Mouse (Mus musculus) lung, adult 2 months (tissue): ENCODE data around the gene Zfp1. TPM values are rescaled to one million over a fixed set of nuclear protein-coding genes. Genes with fewer than 3 reads are reported as not detected.

ENCODE experiments used
- DNase-seq: peaks from one replicate; pipeline ENCODE4 v3.0.0; 2022
- H3K4me1 ChIP-seq: fragments of 200-500 bp; 2 replicates; pipeline ENCODE4 v1.6.1; 2011; ENCODE audit warnings: low read length; ENCODE audit not compliant: control insufficient read depth, insufficient read depth
- H3K4me3 ChIP-seq: fragments of 200-500 bp; replicated peaks from 2 replicates; pipeline ENCODE3; 2011; ENCODE audit warnings: low read depth, mild to moderate bottlenecking, control low read depth, low read length; ENCODE audit errors: extremely low read depth
- CTCF ChIP-seq: fragments of 200-500 bp; IDR thresholded peaks from 2 replicates; pipeline ENCODE4 v1.5.1; 2011; ENCODE audit warnings: mild to moderate bottlenecking, low read length, control low read depth; ENCODE audit not compliant: insufficient read depth
- POLR2A ChIP-seq: fragments of 200-500 bp; IDR thresholded peaks from 2 replicates; pipeline ENCODE4 v1.6.1; 2011; ENCODE audit warnings: low read depth, mild to moderate bottlenecking, control low read depth, low read length, borderline replicate concordance; ENCODE audit errors: extremely low read depth
- WGBS: fragments of 180-500 bp; shearing (Covaris S2); methylation state at CpG from one replicate; pipeline ENCODE4 v1.1.7; 2018; 5-methylcytosine and 5-hydroxymethylcytosine counted together
- polyA plus RNA-seq: library from polyadenylated mRNA; depleted of rRNA; stranded (reverse); fragments of >200 nt; gene quantifications from 2 replicates; pipeline ENCODE4 v1.2.3, GENCODE M21; 2012

The Zfp1 gene
- polyA plus RNA-seq, 1 experiment = 4.8 TPM

DNA sequence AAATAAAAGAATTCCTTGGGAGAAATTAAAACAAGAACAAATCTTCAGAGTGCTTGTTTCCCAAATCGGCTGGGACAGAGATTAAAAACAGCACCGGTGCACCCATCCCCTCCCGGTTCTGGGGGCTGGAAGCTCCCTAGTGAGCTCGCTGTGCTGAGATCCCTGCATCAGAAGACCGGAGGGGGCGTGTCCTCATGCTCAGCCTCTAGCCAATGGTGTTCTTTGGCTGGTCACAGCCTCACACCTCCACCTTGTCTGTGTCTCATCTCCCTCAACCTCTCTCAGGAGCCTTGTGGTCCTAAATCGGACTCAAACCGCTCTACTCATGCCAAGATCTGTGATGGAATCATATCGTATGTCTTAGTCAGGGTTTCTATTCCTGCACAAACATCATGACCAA, 39.3 kb downstream of the Zfp1 start:
- no peaks in the 10 kb centered on the region for H3K4me1 ChIP-seq
- no peak overlapping the region for H3K4me3 ChIP-seq
- 31% methylated on average over 9 of the region's 9 CpGs for WGBS
- DNase-seq = no peak
- TF ChIP-seq CTCF = no peak
- TF ChIP-seq POLR2A = no peak

DNA sequence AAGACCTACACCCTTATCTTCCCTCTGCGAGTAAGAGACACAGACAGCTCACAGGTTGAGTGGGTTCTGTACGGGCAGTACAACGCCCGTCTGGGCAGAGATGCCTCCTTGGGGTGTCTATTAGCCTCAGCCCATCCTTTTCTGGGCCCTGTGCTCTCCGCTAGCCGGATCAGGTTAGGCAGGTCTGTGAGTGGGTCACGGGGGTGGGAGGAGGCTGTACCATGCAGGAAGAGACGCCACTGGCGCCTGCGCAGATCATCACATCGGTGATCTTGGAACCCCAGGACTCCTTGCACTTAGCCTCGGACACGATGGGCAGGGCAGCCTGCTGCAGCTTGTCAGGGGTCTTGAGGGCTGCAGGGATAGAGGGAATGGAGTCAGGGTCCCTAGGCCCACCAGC, 43.7 kb downstream of the Zfp1 start:
- DNase-seq = no peak
- 79% methylated on average over 13 of the region's 13 CpGs for WGBS

GRCm38 (mm10) chr8:111690960-111691445, 47.8 kb downstream of the Zfp1 start, which contains the start of gene Ctrb1:
Ctrb1 (minus strand) TSS chr8:111691010.
- WGBS = 77% methylated on average over 2 of the region's 2 CpGs
- TF ChIP-seq CTCF = no peak
- TF ChIP-seq POLR2A = no peak
- H3K4me1 ChIP-seq = no peaks in the 10 kb centered on the region

More for the DNA sequence above, 43.7 kb downstream of the Zfp1 start:
- TF ChIP-seq CTCF = no peak
- TF ChIP-seq POLR2A = no peak
- no peak overlapping the region for H3K4me3 ChIP-seq
- no peaks in the 10 kb centered on the region for H3K4me1 ChIP-seq

DNA sequence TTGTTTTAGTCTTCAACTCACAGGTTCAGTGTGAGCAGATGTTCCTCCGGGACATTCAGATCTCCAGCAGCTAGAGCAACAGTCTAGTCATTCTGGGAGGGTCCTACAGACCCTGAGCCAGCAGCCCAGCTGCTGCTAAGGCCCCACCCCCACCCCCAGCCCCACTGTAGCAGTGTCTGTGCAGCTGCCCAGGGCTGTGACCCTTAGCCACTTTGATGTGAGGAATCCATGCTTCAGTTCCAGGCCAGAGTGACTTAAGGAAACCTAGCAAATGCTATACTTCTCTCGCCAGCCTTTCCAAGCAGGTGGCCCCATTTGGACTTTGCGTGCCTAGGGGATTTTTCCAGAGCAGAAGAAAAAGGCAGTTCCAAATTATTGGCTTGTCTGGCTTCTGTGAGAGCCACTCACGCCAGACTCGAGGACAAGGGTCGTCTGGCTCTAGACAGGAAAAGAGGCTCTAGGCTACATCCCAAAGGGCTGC, 50.1 kb downstream of the Zfp1 start:
- no peak overlapping the region for H3K4me3 ChIP-seq
- no peak for TF ChIP-seq CTCF
- no peak for TF ChIP-seq POLR2A
- 56% methylated on average over 6 of the region's 6 CpGs for WGBS
- no peaks in the 10 kb centered on the region for H3K4me1 ChIP-seq
- no peak for DNase-seq

More at GRCm38 (mm10) chr8:111690960-111691445, 47.8 kb downstream of the Zfp1 start, which contains the start of gene Ctrb1:
- H3K4me3 ChIP-seq = no peak within 1 kb of the TSS
- no peak for DNase-seq

- 44% methylated on average over 7 of the region's 7 CpGs for WGBS
- TF ChIP-seq POLR2A (no peak), CTCF (no peak)
- no peak for DNase-seq
- Histone ChIP-seq H3K4me3 (no peak overlapping the region), H3K4me1 (no peaks in the 10 kb centered on the region)
Observed at GRCm38 (mm10) chr8:111695441-111695840, 52.2 kb downstream of the Zfp1 start.

DNA sequence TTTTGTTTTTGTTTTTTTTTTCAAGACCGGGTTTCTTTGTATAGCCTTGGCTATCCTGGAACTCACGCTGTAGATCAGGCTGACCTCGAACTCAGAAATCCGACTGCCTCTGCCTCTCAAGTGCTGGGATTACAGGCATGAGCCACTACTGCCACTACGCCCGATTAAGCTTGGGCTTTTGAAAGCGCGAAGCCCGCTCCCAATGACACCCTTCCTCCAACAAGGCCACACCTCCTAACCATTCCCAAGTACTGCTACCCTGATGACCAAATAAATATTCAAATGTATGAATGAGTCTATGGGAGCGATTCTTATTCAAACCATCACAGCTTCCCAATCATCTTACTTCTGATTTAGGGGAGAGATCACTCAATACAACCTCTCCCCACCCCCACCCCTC, 54.5 kb downstream of the Zfp1 start:
- WGBS = 83% methylated on average over 10 of the region's 10 CpGs
- no peak for DNase-seq
- H3K4me3 ChIP-seq = no peak overlapping the region
- no peak for TF ChIP-seq CTCF
- TF ChIP-seq POLR2A = no peak
- no peaks in the 10 kb centered on the region for H3K4me1 ChIP-seq

DNA sequence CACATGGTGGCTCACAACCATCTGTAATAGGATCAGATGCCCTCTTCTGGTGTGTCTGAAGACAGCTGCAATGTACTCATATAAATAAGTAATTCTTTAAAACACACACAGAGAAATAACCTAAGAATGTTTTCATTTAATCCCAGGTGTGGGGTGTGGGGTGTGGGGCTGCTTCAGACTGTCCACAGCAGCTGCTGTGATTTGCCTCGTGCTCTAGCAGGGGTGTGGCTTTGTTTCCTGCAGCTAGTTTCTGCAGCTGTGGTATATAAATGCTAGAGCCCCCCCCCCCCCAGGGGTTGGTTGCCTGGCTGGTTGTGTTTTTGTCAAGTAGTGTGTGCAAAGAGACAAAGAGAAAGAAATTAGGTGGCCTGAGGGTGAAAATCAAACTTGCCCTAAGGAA, 55.8 kb downstream of the Zfp1 start:
- TF ChIP-seq CTCF (no peak), POLR2A (no peak)
- DNase-seq = no peak
- WGBS = 13% methylated on average over 1 of the region's 1 CpGs

GRCm38 (mm10) chr8:111700201-111700600, 57.0 kb downstream of the Zfp1 start:
- 77% methylated on average over 3 of the region's 3 CpGs for WGBS
- no peak for TF ChIP-seq CTCF
- TF ChIP-seq POLR2A = no peak
- Histone ChIP-seq H3K4me3 (no peak overlapping the region), H3K4me1 (no peaks in the 10 kb centered on the region)
- DNase-seq = no peak

More for the DNA sequence above, 55.8 kb downstream of the Zfp1 start:
- no peaks in the 10 kb centered on the region for H3K4me1 ChIP-seq
- H3K4me3 ChIP-seq = no peak overlapping the region

DNA sequence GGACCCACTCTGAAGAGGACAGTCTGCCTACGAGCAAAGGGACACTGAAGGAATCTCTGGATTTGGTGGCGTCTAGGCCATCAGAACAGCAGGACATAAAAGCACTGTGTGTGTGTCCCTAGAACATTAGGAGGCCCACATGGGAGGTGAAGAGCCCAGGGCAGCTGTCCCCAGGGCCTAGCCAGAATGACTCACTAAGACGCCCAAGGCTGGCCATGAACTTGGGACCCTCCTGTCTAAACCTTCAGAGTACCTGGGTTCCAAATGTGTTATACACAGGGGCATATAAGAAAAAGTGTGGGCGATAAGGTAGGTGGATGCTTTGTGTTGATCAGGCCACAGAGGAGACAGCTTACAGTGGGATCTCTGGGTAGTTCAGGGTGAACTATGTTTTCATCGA, 57.5 kb downstream of the Zfp1 start:
- TF ChIP-seq POLR2A = no peak
- TF ChIP-seq CTCF = no peak
- no peaks in the 10 kb centered on the region for H3K4me1 ChIP-seq

DNA sequence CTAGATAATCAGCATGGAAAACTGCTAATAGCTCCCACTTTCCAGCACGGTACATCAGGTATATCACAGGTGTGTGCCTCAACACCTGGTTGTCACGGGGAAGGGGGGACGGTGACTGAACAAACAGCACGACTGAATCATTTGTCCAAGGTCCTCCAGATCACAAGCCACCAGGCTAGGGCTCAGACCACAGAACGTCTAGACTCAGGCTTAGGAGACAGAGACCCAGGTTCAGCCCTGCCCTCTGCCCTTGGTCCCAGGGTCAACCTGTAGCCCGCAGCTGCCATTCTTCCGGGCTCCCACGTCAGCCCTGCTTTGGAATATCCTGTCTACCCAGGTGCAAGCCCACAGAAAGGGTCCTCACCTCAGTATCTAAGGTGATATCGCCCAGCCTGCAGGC, 58.2 kb downstream of the Zfp1 start:
- WGBS = 80% methylated on average over 9 of the region's 9 CpGs
- Histone ChIP-seq H3K4me3 (no peak overlapping the region), H3K4me1 (no peaks in the 10 kb centered on the region)
- no peak for DNase-seq
- TF ChIP-seq POLR2A (no peak), CTCF (no peak)

More for the DNA sequence above, 57.5 kb downstream of the Zfp1 start:
- no peak for DNase-seq
- no peak overlapping the region for H3K4me3 ChIP-seq
- WGBS = 93% methylated on average over 5 of the region's 5 CpGs
